Mouse (Mus musculus) layer of hippocampus, adult 18-20 months (tissue): ENCODE data around the gene Zbtb16. TPM values are rescaled to one million over a fixed set of nuclear protein-coding genes. Genes with fewer than 3 reads are reported as not detected.

Source experiments
- DNase-seq, 2 experiments: peaks; one replicate each; pipeline ENCODE4 v3.0.0; 2022; ENCODE audit warnings: low spot score in 2 of 2
- long read RNA-seq: library from polyadenylated mRNA; stranded (forward); transcript quantifications from one replicate; pipeline ENCODE4 v2.0.0, GENCODE M21; 2021
- total RNA-seq, 2 experiments: library from RNA; stranded (reverse); gene quantifications; 2 replicates each; pipeline ENCODE4 v1.2.3; 2021

Zbtb16 gene
- 100 to 1,000 TPM; 142 to 156 TPM for total RNA-seq
- long read RNA-seq, partial matches to known transcripts: 3 of 13 reads
- long read RNA-seq, other reads (novel, unspliced or antisense): 8 of 13 reads

- peak; percentile 84 to 92 for DNase-seq
Measured at GRCm38 (mm10) chr9:48835631-48836565, at the start of gene Zbtb16. TSS of gene Zbtb16 (minus strand) at chr9:48836222.

DNA sequence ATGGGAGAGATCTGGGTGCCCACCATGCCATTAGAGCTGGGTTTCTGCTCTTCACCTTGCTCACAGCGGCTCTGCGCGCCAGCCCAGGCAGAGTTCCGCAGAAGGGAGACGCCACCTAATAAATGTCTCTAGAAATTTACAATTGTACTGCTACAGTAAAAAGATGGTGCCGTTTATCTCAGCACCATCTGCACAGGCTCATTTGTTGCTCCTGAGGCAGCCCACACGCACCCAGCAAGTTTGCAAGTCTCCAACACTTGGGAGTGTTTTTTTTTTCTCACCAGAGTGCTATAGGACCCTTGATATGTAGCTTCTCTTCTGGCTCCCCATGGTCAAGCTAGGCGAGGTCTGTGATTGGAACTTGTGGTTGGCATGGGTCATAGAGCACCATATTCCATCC lies 36.9 kb upstream of the Zbtb16 start:
- DNase-seq: peak in 1 of 2 experiments; percentile 54

DNA sequence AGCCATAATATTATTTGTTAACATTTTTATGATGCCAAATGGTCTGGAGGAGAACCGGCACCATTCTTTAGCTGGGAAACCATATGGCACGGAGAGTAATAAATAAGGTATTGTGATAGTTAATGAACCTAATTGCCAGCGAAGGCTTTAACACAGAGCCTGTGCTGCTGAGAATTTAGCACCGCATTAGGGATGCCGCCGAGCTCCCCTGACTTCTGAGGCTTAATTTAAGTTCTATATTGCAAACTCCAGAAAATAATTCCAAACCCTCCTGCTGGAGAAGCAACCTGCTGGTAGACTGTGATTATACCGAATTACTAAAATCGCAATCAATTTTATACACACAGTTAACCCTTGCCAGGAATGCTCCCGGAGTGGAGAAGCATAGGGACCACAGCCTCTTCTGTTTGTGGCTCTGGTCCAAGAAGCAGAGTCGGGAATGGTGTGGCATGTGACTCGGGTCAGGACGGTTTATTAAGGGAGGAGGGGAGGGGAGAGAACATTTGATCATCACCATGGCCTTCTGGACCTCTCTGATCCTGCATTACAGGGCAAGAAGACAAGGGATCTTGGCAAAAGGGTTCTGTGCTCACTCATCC lies 30.6 kb upstream of the Zbtb16 start:
- DNase-seq: no peak

DNA sequence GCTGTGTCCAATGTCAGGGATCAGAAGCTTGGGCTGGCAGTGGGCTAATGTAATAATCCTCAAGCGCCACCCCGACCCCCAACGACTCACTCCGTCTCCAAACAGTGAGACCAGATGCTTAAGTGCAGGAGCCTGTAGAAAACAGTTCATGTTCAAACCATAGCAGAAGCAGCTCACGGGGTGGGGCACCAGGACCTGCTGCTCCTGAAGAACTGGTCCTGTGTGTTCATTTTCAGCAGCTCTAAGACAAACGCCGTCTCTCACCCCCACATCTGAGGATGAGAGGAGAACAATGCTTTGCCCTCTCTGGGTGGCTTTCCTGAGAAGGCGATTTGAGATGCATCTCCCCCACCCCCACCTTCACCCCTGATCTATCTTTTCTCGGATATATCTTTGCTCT lies 29.2 kb upstream of the Zbtb16 start:
- no peak for DNase-seq

DNA sequence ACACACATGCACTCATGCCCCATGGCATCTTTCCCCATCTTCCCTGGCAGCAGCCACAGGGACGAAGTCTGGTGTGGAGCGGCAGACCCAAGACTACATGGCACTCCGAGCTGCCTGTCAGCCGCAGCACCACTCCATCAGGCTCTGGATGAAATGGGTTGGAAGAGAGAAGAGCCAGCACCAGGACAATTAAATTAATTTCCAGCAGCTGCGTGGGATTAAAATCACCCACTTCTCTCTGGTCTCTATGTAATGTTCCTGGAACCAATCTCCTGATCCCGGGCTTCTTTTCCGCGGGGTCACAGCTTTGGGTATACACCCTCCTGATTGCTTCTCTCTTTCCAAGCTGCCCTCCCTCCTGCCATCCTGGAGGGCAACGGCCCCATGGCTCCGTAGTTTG lies 25.5 kb upstream of the Zbtb16 start:
- DNase-seq: peak in 1 of 2 experiments; percentile 34

DNA sequence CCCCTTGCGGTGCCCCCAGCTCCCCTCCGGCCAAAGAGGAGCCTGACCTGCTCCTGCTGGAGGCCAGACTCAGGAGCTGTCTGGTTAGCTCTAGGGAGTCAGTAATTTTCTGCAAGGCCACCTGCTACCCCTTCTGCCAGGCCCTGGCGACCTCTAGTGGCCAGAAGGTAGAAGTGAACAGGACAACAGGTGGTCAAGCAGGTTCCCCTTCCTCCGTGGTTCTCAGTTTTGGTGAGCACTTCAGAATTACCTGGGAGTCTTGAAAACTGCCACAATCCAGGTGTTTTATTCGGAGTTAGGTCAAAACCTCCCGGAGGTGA lies 24.5 kb upstream of the Zbtb16 start:
- peak; percentile 59 to 76 for DNase-seq

DNA sequence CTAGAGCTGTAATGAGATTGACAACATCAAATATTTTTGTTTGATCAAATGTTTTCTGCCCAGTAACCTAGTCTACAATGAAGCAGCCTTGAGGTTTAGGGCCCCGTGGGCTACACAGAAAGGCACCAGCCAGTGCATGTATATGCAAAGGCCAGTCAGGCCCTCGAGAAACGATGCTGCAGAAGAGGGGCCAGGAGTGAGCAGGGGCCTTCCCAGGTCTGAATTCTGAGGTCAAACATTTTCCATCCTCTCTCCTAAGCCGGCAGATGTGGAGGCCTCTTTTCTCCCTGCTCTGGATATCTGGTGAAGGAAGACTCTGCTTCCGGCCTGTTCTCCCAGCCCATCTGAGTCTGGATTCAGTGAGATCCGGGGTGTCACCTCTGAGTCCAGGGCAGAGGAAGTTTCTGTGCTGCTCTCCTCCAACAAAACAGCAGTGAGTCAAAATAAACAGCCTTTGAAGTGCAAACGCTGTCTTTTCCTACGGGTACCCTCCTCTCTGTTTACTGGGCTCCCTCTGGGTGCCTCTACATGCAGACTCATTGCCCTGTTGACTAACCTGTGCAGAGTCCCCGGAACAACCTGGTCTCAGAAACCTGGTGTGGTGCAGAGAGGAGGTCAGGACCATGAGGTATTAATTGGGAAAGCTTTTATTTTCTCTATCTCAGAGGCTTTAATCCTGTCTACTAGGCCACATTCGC lies 24.0 kb upstream of the Zbtb16 start:
- DNase-seq: no peak

GRCm38 (mm10) chr9:48857944-48858343 lies 21.9 kb upstream of the Zbtb16 start:
- no peak for DNase-seq

GRCm38 (mm10) chr9:48856240-48856639 lies 20.2 kb upstream of the Zbtb16 start:
- no peak for DNase-seq

GRCm38 (mm10) chr9:48849531-48849930 lies 13.5 kb upstream of the Zbtb16 start:
- DNase-seq: no peak

DNA sequence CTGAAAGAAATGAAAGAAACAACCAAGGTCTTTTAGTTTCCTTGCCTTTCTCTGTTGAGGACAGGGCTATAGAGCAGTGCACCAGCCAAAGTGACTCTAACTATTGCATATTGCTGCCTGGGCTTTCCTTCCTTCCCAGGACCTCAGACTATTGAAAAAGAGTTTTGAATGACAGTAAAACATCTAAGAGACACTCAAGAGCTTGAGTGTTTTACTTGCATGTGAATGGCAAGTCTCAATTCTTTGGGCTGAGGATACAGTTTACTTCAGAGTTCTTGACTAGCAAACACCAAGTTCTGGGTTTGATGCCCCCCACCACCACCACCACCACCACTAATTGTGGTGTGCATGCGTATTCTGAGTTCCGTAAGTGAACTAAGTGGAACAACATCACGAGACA lies 3.5 kb upstream of the Zbtb16 start:
- no peak for DNase-seq

- no peak for DNase-seq
Measured at GRCm38 (mm10) chr9:48838346-48838745, 2.3 kb upstream of the Zbtb16 start.

- DNase-seq: no peak
Measured at GRCm38 (mm10) chr9:48837181-48837580, 1.2 kb upstream of the Zbtb16 start.

DNA sequence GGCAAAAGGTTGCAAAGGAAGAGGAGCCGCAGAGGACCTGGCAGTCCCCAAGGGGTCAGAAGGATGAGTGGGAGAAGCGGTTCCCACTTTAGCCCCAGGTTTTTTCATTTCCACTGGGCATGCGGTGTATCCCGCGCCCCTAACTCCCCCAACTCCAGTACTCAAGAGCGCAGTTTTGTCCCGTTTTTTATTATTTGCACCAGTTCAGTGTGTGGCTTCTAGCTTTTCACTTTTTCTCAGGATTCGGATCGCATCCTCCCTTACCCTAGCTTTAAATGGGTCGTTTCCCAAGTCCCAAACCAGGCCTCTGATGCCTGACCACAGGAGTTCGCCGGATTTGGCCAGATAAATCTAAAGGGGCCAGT lies 526 bp upstream of the Zbtb16 start:
- no peak for DNase-seq

GRCm38 (mm10) chr9:48834541-48835411 lies 1.2 kb downstream of the Zbtb16 start:
- DNase-seq: peak; percentile 48 to 65

DNA sequence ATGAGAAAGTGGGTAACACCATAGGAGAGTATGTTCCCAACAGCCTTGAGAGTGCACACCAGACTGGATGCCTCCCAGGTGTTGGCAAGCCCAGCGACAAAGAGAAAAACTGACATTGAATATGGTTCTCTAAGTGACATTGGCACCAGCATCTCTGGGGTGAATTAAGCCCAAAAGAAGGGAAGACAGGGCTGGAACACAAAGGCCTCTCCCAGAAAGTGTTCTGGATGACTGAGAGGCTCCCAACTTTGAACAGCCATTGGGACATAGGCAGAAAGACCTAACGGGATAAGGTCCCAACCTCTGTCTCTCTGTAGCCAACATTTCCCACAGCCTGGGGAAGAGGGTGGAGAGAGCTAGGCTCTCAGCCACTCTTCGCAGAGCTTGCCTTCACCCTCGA lies 2.0 kb downstream of the Zbtb16 start:
- DNase-seq: no peak

GRCm38 (mm10) chr9:48833493-48833892 lies 2.5 kb downstream of the Zbtb16 start:
- no peak for DNase-seq

DNA sequence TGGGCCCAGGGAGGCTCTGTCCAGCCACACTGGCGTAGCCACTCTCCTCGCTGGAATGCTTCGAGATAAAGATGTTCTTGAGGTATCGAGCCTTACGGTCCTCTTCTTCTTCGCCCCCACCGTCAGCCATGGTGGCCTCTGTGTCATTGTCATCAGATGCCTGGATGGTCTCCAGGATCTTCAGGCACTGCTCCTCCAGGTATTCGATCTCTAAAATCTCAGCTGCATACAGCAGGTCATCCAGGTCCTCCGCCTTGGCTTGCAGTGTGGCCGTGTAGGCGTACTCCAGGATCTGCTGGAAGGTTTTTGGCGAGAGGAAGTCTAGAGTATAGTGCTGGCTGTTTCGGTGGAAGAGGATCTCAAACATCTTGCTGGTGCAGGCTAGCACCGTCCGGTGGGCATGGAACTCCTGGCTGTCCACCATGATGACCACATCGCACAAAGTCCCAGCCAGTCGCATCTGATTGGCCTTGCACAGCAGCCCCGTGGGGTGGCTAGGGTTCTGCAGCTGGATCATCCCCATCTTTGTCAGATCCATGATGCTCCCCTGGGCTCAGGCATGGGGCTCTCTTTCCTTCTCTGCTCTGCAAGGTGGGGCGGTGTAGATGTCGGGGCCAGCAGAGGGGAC lies 3.4 kb downstream of the Zbtb16 start:
- DNase-seq: no peak

DNA sequence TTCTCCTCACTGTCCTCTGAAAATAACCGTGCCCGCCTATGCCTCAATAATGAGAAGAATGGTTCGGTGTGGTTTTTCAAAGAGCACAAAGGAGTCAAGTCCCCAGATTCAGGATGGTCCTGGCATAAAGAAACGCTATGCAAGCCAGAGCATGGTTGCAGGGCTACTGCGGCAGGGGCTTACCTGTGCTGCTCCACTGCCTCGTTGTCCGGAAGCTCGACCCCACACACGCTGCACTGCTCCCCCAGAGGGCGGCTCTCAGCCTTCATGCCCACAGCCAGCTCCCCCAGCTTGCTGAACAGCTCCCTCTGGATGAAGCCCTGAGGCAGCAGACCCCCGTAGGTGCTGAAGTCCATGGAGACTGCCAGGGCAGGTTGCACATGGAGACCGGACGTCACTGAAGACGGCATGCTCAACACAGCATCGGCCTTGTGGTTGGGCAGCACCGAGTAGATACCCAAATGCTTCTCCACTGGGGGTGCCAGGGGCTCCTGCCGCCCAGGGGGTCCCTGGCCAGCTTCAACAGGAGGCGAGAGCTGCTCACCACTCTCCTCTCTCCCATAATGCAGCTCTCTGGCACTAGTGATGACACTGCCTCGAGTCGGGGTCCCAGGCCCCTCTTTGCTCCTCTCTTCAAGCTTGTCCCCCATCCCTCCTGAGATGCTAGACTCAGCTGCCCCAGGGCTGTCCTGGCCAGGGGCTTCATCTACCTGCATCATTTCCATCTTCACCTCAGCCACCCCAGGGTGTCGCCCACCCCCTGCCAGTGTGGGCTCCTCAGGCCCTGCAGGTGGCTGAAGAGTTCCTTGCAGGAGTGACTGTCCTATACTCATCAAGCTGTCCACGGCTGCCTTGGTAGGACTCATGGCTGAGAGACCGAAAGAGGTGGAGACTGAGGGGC lies 4.2 kb downstream of the Zbtb16 start:
- DNase-seq: no peak

- DNase-seq: no peak
Measured at GRCm38 (mm10) chr9:48828839-48829238, 7.2 kb downstream of the Zbtb16 start.
